Mouse (Mus musculus): ENCODE results near the gene Ccdc150. TPM values are rescaled to one million over a fixed set of nuclear protein-coding genes. Genes with fewer than 3 reads are reported as not detected.

Ccdc150 gene
- polyA plus RNA-seq, 1 experiment: 0.81 TPM

GRCm38 (mm10) chr1:54354786-54355185 lies 104.3 kb downstream of the Ccdc150 start:
- Histone ChIP-seq H3K4me3 (ENCODE audit: insufficient read depth, low read length) (no peak overlapping the region), H3K27ac (ENCODE audit: insufficient read depth, low read length) (no peak overlapping the region), H3K4me1 (ENCODE audit: control insufficient read depth, insufficient read depth, low read length) (no peaks in the 10 kb centered on the region)
- TF ChIP-seq CTCF (IDR thresholded peaks at IDR 0.05; ENCODE audit: borderline replicate concordance, insufficient read depth, low read length) (no peak), POLR2A (IDR thresholded peaks at IDR 0.05; ENCODE audit: low read depth, low read length) (no peak)

GRCm38 (mm10) chr1:54355485-54355884 lies 105.0 kb downstream of the Ccdc150 start:
- Histone ChIP-seq H3K27ac (ENCODE audit: insufficient read depth, low read length) (no peak overlapping the region), H3K4me1 (ENCODE audit: control insufficient read depth, insufficient read depth, low read length) (no peaks in the 10 kb centered on the region), H3K4me3 (ENCODE audit: insufficient read depth, low read length) (no peak overlapping the region)
- TF ChIP-seq CTCF (IDR thresholded peaks at IDR 0.05; ENCODE audit: borderline replicate concordance, insufficient read depth, low read length) (no peak), POLR2A (IDR thresholded peaks at IDR 0.05; ENCODE audit: low read depth, low read length) (no peak)

- Histone ChIP-seq H3K4me3 (ENCODE audit: insufficient read depth, low read length) (no peak overlapping the region), H3K4me1 (ENCODE audit: control insufficient read depth, insufficient read depth, low read length) (no peaks in the 10 kb centered on the region), H3K27ac (ENCODE audit: insufficient read depth, low read length) (no peak overlapping the region)
- TF ChIP-seq POLR2A (IDR thresholded peaks at IDR 0.05; ENCODE audit: low read depth, low read length): no peak
- TF ChIP-seq CTCF (IDR thresholded peaks at IDR 0.05; ENCODE audit: borderline replicate concordance, insufficient read depth, low read length): no peak
Observed at GRCm38 (mm10) chr1:54356566-54356965, 106.1 kb downstream of the Ccdc150 start.

GRCm38 (mm10) chr1:54377506-54378051 lies 127.1 kb downstream of the Ccdc150 start:
- no peak for TF ChIP-seq CTCF (IDR thresholded peaks at IDR 0.05; ENCODE audit: borderline replicate concordance, insufficient read depth, low read length)
- no peak for TF ChIP-seq POLR2A (IDR thresholded peaks at IDR 0.05; ENCODE audit: low read depth, low read length)
- no peak overlapping the region for H3K4me3 ChIP-seq (ENCODE audit: insufficient read depth, low read length)
- no peak overlapping the region for H3K27ac ChIP-seq (ENCODE audit: insufficient read depth, low read length)
- no peaks in the 10 kb centered on the region for H3K4me1 ChIP-seq (ENCODE audit: control insufficient read depth, insufficient read depth, low read length)

- H3K27ac ChIP-seq (ENCODE audit: insufficient read depth, low read length): no peak overlapping the region
Observed at GRCm38 (mm10) chr1:54380978-54381914, 130.8 kb downstream of the Ccdc150 start.

GRCm38 (mm10) chr1:54384221-54384620 lies 133.7 kb downstream of the Ccdc150 start:
- no peak overlapping the region for H3K4me3 ChIP-seq (ENCODE audit: insufficient read depth, low read length)
- H3K4me1 ChIP-seq (ENCODE audit: control insufficient read depth, insufficient read depth, low read length): no peaks in the 10 kb centered on the region
- no peak for TF ChIP-seq POLR2A (IDR thresholded peaks at IDR 0.05; ENCODE audit: low read depth, low read length)
- TF ChIP-seq CTCF (IDR thresholded peaks at IDR 0.05; ENCODE audit: borderline replicate concordance, insufficient read depth, low read length): no peak
- H3K27ac ChIP-seq (ENCODE audit: insufficient read depth, low read length): no peak overlapping the region

More at GRCm38 (mm10) chr1:54380978-54381914, 130.8 kb downstream of the Ccdc150 start:
- no peak overlapping the region for H3K4me3 ChIP-seq (ENCODE audit: insufficient read depth, low read length)
- peak; percentile 18; the same call in 1 of the 2 replicates for TF ChIP-seq CTCF (IDR thresholded peaks at IDR 0.05; ENCODE audit: borderline replicate concordance, insufficient read depth, low read length)
- TF ChIP-seq POLR2A (IDR thresholded peaks at IDR 0.05; ENCODE audit: low read depth, low read length): no peak
- H3K4me1 ChIP-seq (ENCODE audit: control insufficient read depth, insufficient read depth, low read length): no peaks in the 10 kb centered on the region

GRCm38 (mm10) chr1:54402736-54403135 lies 152.3 kb downstream of the Ccdc150 start:
- Histone ChIP-seq H3K4me3 (ENCODE audit: insufficient read depth, low read length) (no peak overlapping the region), H3K27ac (ENCODE audit: insufficient read depth, low read length) (no peak overlapping the region), H3K4me1 (ENCODE audit: control insufficient read depth, insufficient read depth, low read length) (peaks cover 4% of the 10 kb centered on the region)
- no peak for TF ChIP-seq CTCF (IDR thresholded peaks at IDR 0.05; ENCODE audit: borderline replicate concordance, insufficient read depth, low read length)
- no peak for TF ChIP-seq POLR2A (IDR thresholded peaks at IDR 0.05; ENCODE audit: low read depth, low read length)

Other genes with a start within 250 kb of the Ccdc150 start
- 5.2 and 6.6 TPM in 2 replicates for gene Hecw2, start 55.5 kb upstream of the Ccdc150 start, polyA plus RNA-seq (2011; ENCODE audit: insufficient read length, low read depth, missing spikeins)
- gene Gtf3c3, start 188.3 kb downstream of the Ccdc150 start, polyA plus RNA-seq (2011; ENCODE audit: insufficient read length, low read depth, missing spikeins): 29.5 and 31.4 TPM in 2 replicates

All from embryonic fibroblast, embryonic 13.5 days (primary cell).